Mouse (Mus musculus) cerebral cortex, adult 2 months (tissue): Measurements from ENCODE around the gene Cirbp.

ENCODE experiments used
- WGBS: fragments of 180-500 bp; shearing (Covaris S2); methylation state at CpG from one replicate; pipeline ENCODE4 v1.1.7; 2018; 5-methylcytosine and 5-hydroxymethylcytosine counted together

Cirbp gene

GRCm38 (mm10) chr10:80137626-80138552 is 27.9 kb upstream of the Cirbp start:
- WGBS = 8% methylated on average over 33 of the region's 33 CpGs

- 1% methylated on average over 78 of the region's 94 CpGs for WGBS
Observed at GRCm38 (mm10) chr10:80138553-80139438, 27.0 kb upstream of the Cirbp start, which contains the start of gene Atp5d. TSS of gene Atp5d (plus strand) at chr10:80138632.

GRCm38 (mm10) chr10:80139439-80139775 is 26.4 kb upstream of the Cirbp start:
- 3% methylated on average over 10 of the region's 10 CpGs for WGBS

GRCm38 (mm10) chr10:80139975-80140665 is 25.7 kb upstream of the Cirbp start:
- WGBS = 79% methylated on average over 11 of the region's 11 CpGs

GRCm38 (mm10) chr10:80140666-80141035 is 25.1 kb upstream of the Cirbp start, which contains the start of gene Cbarp:
TSS of gene Cbarp (minus strand) at chr10:80140835.
- 78% methylated on average over 10 of the region's 10 CpGs for WGBS

GRCm38 (mm10) chr10:80141243-80141642 is 24.5 kb upstream of the Cirbp start:
- under 1% methylated on average over 29 of the region's 29 CpGs for WGBS

GRCm38 (mm10) chr10:80141786-80142529 is 23.8 kb upstream of the Cirbp start:
- WGBS = 1% methylated on average over 38 of the region's 43 CpGs

GRCm38 (mm10) chr10:80142530-80142925 is 23.3 kb upstream of the Cirbp start:
- WGBS = 0% methylated on average over 15 of the region's 15 CpGs

- 77% methylated on average over 7 of the region's 7 CpGs for WGBS
Observed at GRCm38 (mm10) chr10:80143664-80144063, 22.1 kb upstream of the Cirbp start.

GRCm38 (mm10) chr10:80144159-80144558 is 21.6 kb upstream of the Cirbp start:
- 71% methylated on average over 12 of the region's 12 CpGs for WGBS

GRCm38 (mm10) chr10:80144864-80145838 is 20.6 kb upstream of the Cirbp start:
- 52% methylated on average over 20 of the region's 20 CpGs for WGBS

GRCm38 (mm10) chr10:80145896-80146295 is 19.9 kb upstream of the Cirbp start:
- WGBS = 38% methylated on average over 6 of the region's 6 CpGs

GRCm38 (mm10) chr10:80146568-80147011 is 19.2 kb upstream of the Cirbp start:
- WGBS = 72% methylated on average over 4 of the region's 4 CpGs

GRCm38 (mm10) chr10:80147146-80147718 is 18.6 kb upstream of the Cirbp start:
- WGBS = 63% methylated on average over 5 of the region's 5 CpGs

- under 1% methylated on average over 42 of the region's 42 CpGs for WGBS
Observed at GRCm38 (mm10) chr10:80147719-80148601, 17.8 kb upstream of the Cirbp start, which contains the start of gene Midn. TSS of gene Midn (plus strand) at chr10:80148272.

GRCm38 (mm10) chr10:80148610-80149290 is 17.0 kb upstream of the Cirbp start:
- under 1% methylated on average over 57 of the region's 57 CpGs for WGBS
